ENCODE assay signal across 19 mouse cellular contexts in genomic region chr13:9195565-9195964, GRCm38 (mm10).
A peak's percentile ranks its signal among the peaks of the same experiment; 100 is the strongest.
DNase-seq lines count a peak whose midpoint lies in the region; ATAC-seq and TF ChIP-seq lines count a peak whose summit lies in the region.
"Had no signal": no experiment of that assay in that cellular context is flagged by ENCODE, and none has a peak within 500 bp of the region (broad histone marks: within the 10 kb centered on the region; RNA-seq: fewer than 3 reads in every experiment).

No protein-coding gene starts in this region.

- TF ChIP-seq EP300 in MEL (IDR thresholded peaks at IDR 0.05; ENCODE audit: low read depth in 1 of 2, low read length in 2 of 2), result no peak
- TF ChIP-seq EP300 in stomach, postnatal 0 days (optimal IDR thresholded peaks at IDR 0.05), result no peak

- ATAC-seq in stomach, postnatal 0 days (ENCODE audit: low FRiP score, low TSS enrichment), result no peak
- ATAC-seq: activated CD4-positive, CD25-positive, alpha-beta regulatory T cell, adult 4 months; hindbrain, postnatal 0 days had no signal

- no peak for TF ChIP-seq POLR2A in MEL (IDR thresholded peaks at IDR 0.05; ENCODE audit: control insufficient read depth in 1 of 2, insufficient read depth in 1 of 2, low read depth in 1 of 2, low read length in 2 of 2, poor library complexity in 1 of 2)

- TF ChIP-seq RAD21 in MEL (IDR thresholded peaks at IDR 0.05; ENCODE audit: low read depth, low read length), result peak; percentile 47

- H3K4me2 ChIP-seq in stomach, postnatal 0 days (replicated peaks; ENCODE audit: low read depth), result no peak overlapping the region
- H3K4me2 ChIP-seq: embryonic facial prominence, embryonic 15.5 days had no signal

- no peaks in the 10 kb centered on the region for H3K4me1 ChIP-seq in MEL (ENCODE audit: control insufficient read depth in 1 of 2, insufficient read depth in 2 of 2, low read length in 2 of 2)
- H3K4me1 ChIP-seq in stomach, postnatal 0 days (replicated peaks; ENCODE audit: control insufficient read depth, insufficient read depth), result 0 out of 2 replicates have a peak, but pooled peaks cover 3% of the 10 kb centered on the region

- no peaks in the 10 kb centered on the region for H3K36me3 ChIP-seq in MEL (ENCODE audit: control insufficient read depth in 1 of 2, insufficient read depth in 2 of 2, low read length in 2 of 2)
- no peaks in the 10 kb centered on the region for H3K36me3 ChIP-seq in stomach, postnatal 0 days (ENCODE audit: control insufficient read depth, insufficient read depth, low read length)
- H3K36me3 ChIP-seq: embryonic facial prominence, embryonic 15.5 days; forebrain, embryonic 10.5 days had no signal

- WGBS in stomach, postnatal 0 days, result 53% methylated on average over 4 of the region's 4 CpGs

- H3K4me3 ChIP-seq in layer of hippocampus, adult 2 months, result no peak overlapping the region
- no peak overlapping the region for H3K4me3 ChIP-seq in MEL (ENCODE audit: control insufficient read depth in 1 of 2, insufficient read depth in 1 of 2, low read depth in 2 of 2, low read length in 2 of 2)
- no peak overlapping the region for H3K4me3 ChIP-seq in stomach, postnatal 0 days (ENCODE audit: low read depth, low read length)
- H3K4me3 ChIP-seq: embryonic facial prominence, embryonic 15.5 days; forebrain, embryonic 10.5 days had no signal

- no peaks in the 10 kb centered on the region for H3K9me3 ChIP-seq in MEL (replicated peaks; ENCODE audit: insufficient read depth, low read length)
- H3K9me3 ChIP-seq in stomach, postnatal 0 days (ENCODE audit: control insufficient read depth, low read length), result no peaks in the 10 kb centered on the region
- H3K9me3 ChIP-seq: embryonic facial prominence, embryonic 15.5 days; forebrain, embryonic 10.5 days had no signal

- no peak overlapping the region for H3K9ac ChIP-seq in MEL (ENCODE audit: control insufficient read depth, low read depth, low read length, poor library complexity, severe bottlenecking)
- no peak overlapping the region for H3K9ac ChIP-seq in stomach, postnatal 0 days (ENCODE audit: low read length)
- H3K9ac ChIP-seq: embryonic facial prominence, embryonic 15.5 days had no signal

- peak; percentile 41 for TF ChIP-seq CTCF in layer of hippocampus, adult 2 months (conservative IDR thresholded peaks at IDR 0.05)
- peak; percentile 12 to 48 (median 31); a peak in 4 of 6 replicates for TF ChIP-seq CTCF in MEL (IDR thresholded peaks at IDR 0.05 in 2 of 3, conservative IDR thresholded peaks at IDR 0.05 in 1 of 3; ENCODE audit: control insufficient read depth in 1 of 3, insufficient read depth in 1 of 3, low read depth in 2 of 3, low read length in 3 of 3, poor library complexity in 1 of 3, severe bottlenecking in 1 of 3)
- peak; percentile 40 for TF ChIP-seq CTCF in stomach, postnatal 0 days (IDR thresholded peaks at IDR 0.05; ENCODE audit: low read depth)

- H3K27ac ChIP-seq in layer of hippocampus, adult 2 months, result no peak overlapping the region
- no peak overlapping the region for H3K27ac ChIP-seq in MEL (ENCODE audit: control insufficient read depth, low read depth, low read length)
- no peak overlapping the region for H3K27ac ChIP-seq in stomach, postnatal 0 days (replicated peaks)
- H3K27ac ChIP-seq: embryonic facial prominence, embryonic 15.5 days; forebrain, embryonic 10.5 days; hindbrain, postnatal 0 days had no signal

- DNase-seq in layer of hippocampus, adult 2 months (ENCODE audit: low spot score in 2 of 2), result no peak
- no peak for DNase-seq in layer of hippocampus, postnatal 36 days
- DNase-seq in thymus, postnatal 4 days, result peak; percentile 27
- DNase-seq in thymus, adult 18-20 months, result no peak
- no peak for DNase-seq in MEL (ENCODE audit: low read depth, low spot score)
- DNase-seq in stomach, postnatal 0 days (ENCODE audit: low spot score), result no peak
- DNase-seq in adrenal gland, postnatal 10 days, result no peak
- no peak for DNase-seq in spleen, postnatal 36 days (ENCODE audit: low spot score in 2 of 2)
- DNase-seq: adrenal gland, postnatal 14 days; cerebellum, adult 18-20 months; cerebellum, postnatal 25 days; kidney, adult 8-10 months; kidney, postnatal 36 days; lung, postnatal 4 days; retina, postnatal 1 day had no signal

- no peaks in the 10 kb centered on the region for H3K27me3 ChIP-seq in MEL (ENCODE audit: control insufficient read depth in 1 of 2, insufficient read depth in 2 of 2, low read length in 2 of 2)
- H3K27me3 ChIP-seq in stomach, postnatal 0 days (ENCODE audit: control insufficient read depth, insufficient read depth, low read length), result no peaks in the 10 kb centered on the region
- H3K27me3 ChIP-seq: embryonic facial prominence, embryonic 15.5 days had no signal

- no peaks in the 10 kb centered on the region for H3K79me2 ChIP-seq in MEL (ENCODE audit: control insufficient read depth, insufficient read depth, low read length, poor library complexity)

TF ChIP-seq in MEL, 35 proteins besides CTCF, POLR2A, EP300 and RAD21:
- no peak for TF ChIP-seq MYC (IDR thresholded peaks at IDR 0.05; ENCODE audit: low read depth, low read length)
- TF ChIP-seq SMC3 (IDR thresholded peaks at IDR 0.05; ENCODE audit: low read depth, low read length), result peak; percentile 39
